Mouse (Mus musculus) E14TG2a.4 (cell line): ENCODE results near the gene Reps1.

Source experiments
- CTCF ChIP-seq: conservative IDR thresholded peaks from 2 replicates; pipeline ENCODE4 v1.5.1; 2014; ENCODE audit warnings: low read length
- NANOG ChIP-seq: IDR thresholded peaks from 2 replicates; pipeline ENCODE4 v1.6.1; 2014; ENCODE audit warnings: borderline replicate concordance, low read length, mixed read lengths

- TF ChIP-seq CTCF (no peak), NANOG (no peak)
Measured at GRCm38 (mm10) chr10:18070144-18070543, 14.5 kb downstream of the Reps1 start.
